Mouse (Mus musculus): ENCODE data around the gene Smg1.

- TF ChIP-seq CTCF (IDR thresholded peaks at IDR 0.05; ENCODE audit: low read depth, low read length), result no peak
- no peak for TF ChIP-seq POLR2A (IDR thresholded peaks at IDR 0.05; ENCODE audit: borderline replicate concordance, low read depth, low read length)
These were observed 11.0 kb upstream of the Smg1 start for GRCm38 (mm10) chr7:118254460-118254859.

All from bone marrow macrophage, adult 2 months (primary cell).